Mouse (Mus musculus): Measurements from ENCODE around the gene Kifc3.

DNA sequence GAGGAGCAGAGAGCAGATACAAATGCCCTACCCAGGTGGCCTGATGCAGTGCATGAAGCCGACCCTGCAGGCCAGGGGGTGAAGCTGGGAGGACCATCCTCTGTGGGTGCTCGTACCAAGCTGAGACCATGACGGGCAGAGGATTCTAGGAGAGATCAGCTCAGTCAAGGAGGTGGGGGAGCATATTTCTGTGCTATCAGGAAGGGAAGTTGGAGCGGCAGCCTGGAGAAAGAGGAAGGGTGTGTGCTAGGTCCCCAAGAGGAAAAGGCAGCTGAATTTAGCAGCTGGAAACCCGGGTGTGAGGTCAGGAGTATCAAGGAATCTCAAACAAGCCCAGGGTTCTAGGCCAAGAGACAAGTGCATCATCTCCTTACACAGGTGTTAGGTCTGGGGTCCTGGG lies 62.1 kb downstream of the Kifc3 start:
- TF ChIP-seq CTCF (IDR thresholded peaks at IDR 0.05; ENCODE audit: control insufficient read depth, insufficient read depth, low read length) (no peak), POLR2A (IDR thresholded peaks at IDR 0.05; ENCODE audit: borderline replicate concordance, control insufficient read depth, low read depth, low read length) (no peak)
